8 mouse cellular contexts compared by ENCODE assay signal in the genomic region with DNA sequence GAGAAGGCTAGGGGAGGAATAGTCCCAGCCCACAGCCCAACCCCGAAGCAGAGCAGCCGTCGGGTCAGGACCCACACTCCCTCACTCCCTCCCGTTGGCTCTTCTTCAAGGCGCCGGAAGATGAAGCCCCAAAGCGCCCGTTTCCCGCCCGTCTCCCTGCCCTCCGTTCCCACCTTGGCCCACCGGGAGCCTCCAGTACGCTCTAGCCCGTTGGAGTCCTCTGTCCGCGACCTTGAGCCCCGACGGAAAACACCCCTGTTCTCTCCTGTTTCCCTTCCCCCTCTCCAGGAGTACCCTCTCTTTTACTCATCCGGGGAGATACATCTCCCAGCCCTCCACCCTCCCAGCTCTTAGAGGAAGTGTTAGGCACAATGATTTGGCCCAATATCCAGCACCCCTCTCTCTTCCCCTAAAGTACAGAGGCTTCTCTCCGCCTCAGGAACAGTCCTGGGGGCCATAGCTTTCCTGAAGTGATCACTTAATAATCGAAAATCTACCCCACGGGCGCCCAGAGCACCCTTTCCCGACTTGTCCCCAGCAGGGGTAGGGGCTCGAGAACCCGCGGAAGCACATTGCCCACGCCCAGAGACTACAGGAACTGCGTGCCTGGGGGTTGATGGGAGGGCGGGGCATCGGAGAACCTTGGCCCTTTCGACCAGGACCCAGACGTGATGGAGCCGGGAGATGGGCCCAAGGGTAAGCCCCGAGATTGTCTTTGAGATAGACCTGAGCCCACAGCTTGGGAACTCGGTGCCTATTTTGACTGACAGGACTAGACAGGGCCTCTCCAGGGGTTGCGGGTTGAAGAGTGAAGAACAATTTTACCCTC. TPM values are rescaled to one million over a fixed set of nuclear protein-coding genes. Genes with fewer than 3 reads are reported as not detected.
DNase-seq lines count a peak whose midpoint lies in the region; ATAC-seq lines count a peak whose summit lies in the region.

No protein-coding gene starts in this region.

- ATAC-seq in CD4-positive, CD25-positive, alpha-beta regulatory T cell, adult 4 months, result no peak
- ATAC-seq in intestine, embryonic 16.5 days, result no peak
- peak; percentile 4; the same call in 1 of the 2 replicates for ATAC-seq in neural tube, embryonic 15.5 days (ENCODE audit: low FRiP score)

- peak overlapping the region; percentile 95 for H3K4me2 ChIP-seq in intestine, embryonic 16.5 days (ENCODE audit: low read depth, low read length)
- H3K4me2 ChIP-seq in neural tube, embryonic 15.5 days, result peak overlapping the region; percentile 93

- H3K9ac ChIP-seq in intestine, embryonic 16.5 days (ENCODE audit: low read depth, low read length), result 0 out of 2 replicates have a peak overlapping the region, but pooled peaks have one; percentile 14
- peak overlapping the region; percentile 55 for H3K9ac ChIP-seq in neural tube, embryonic 15.5 days (replicated peaks)

- H3K4me3 ChIP-seq in intestine, embryonic 16.5 days (ENCODE audit: low read length), result peak overlapping the region; percentile 59
- H3K4me3 ChIP-seq in neural tube, embryonic 15.5 days (replicated peaks), result peak overlapping the region; percentile 69

- peak; percentile 62 for DNase-seq in CD4-positive, CD25-positive, alpha-beta regulatory T cell, adult 2 months (ENCODE audit: low read depth, low spot score)
- DNase-seq in right cerebral cortex, postnatal 4 days, result peak; percentile 24
- DNase-seq in right cerebral cortex, postnatal 36 days (ENCODE audit: low spot score in 2 of 2), result no peak
- DNase-seq in retina, embryonic 14.5 days (ENCODE audit: low spot score), result no peak
- DNase-seq in yolk sac, embryonic 10.5 days (ENCODE audit: low spot score), result no peak

- 2% methylated on average over 37 of the region's 37 CpGs for WGBS in intestine, embryonic 16.5 days
- WGBS in neural tube, embryonic 15.5 days, result 3% methylated on average over 37 of the region's 37 CpGs

- H3K27me3 ChIP-seq in intestine, embryonic 16.5 days (replicated peaks; ENCODE audit: control insufficient read depth, insufficient read depth, low read length), result peaks cover 38% of the 10 kb centered on the region
- H3K27me3 ChIP-seq in neural tube, embryonic 15.5 days (replicated peaks), result peaks cover 53% of the 10 kb centered on the region

- peaks cover 26% of the 10 kb centered on the region for H3K4me1 ChIP-seq in intestine, embryonic 16.5 days (ENCODE audit: control insufficient read depth, insufficient read depth, low read length)
- peaks cover 32% of the 10 kb centered on the region for H3K4me1 ChIP-seq in neural tube, embryonic 15.5 days

- H3K36me3 ChIP-seq in intestine, embryonic 16.5 days (ENCODE audit: control insufficient read depth, insufficient read depth, low read length), result 0 out of 2 replicates have a peak, but pooled peaks cover 2% of the 10 kb centered on the region
- peaks cover 16% of the 10 kb centered on the region for H3K36me3 ChIP-seq in neural tube, embryonic 15.5 days

- no peaks in the 10 kb centered on the region for H3K9me3 ChIP-seq in intestine, embryonic 16.5 days (ENCODE audit: control insufficient read depth, low read length)
- H3K9me3 ChIP-seq in neural tube, embryonic 15.5 days (replicated peaks), result no peaks in the 10 kb centered on the region

- no peak overlapping the region for H3K27ac ChIP-seq in intestine, embryonic 16.5 days (ENCODE audit: low read length)
- H3K27ac ChIP-seq in neural tube, embryonic 15.5 days (replicated peaks), result no peak overlapping the region

RNA-seq across cellular contexts. Expression of gene Chrm4, which starts 4.2 kb away (rescaled TPM):
- under 1 TPM in 1 of 2 experiments, not detected in 1; 0.30 TPM for polyA plus RNA-seq in CD4-positive, CD25-positive, alpha-beta regulatory T cell, adult 4 months (2017; shearing (Covaris generic))
- polyA plus RNA-seq in intestine, embryonic 16.5 days (2015; fragmentation: Nextera tagmentation; extraction: Ambion mirVana), result 0.23 and 0.33 TPM in 2 replicates
- 1.4 and 1.5 TPM in 2 replicates for polyA plus RNA-seq in neural tube, embryonic 15.5 days (2015; fragmentation: Nextera tagmentation; extraction: Ambion mirVana)

RNA-seq across cellular contexts. Expression of gene Mdk, which starts 9.3 kb away (rescaled TPM):
- polyA plus RNA-seq in CD4-positive, CD25-positive, alpha-beta regulatory T cell, adult 4 months (2017; shearing (Covaris generic)), result 1 to 10 TPM; 1.9 to 3.1 TPM
- polyA plus RNA-seq in intestine, embryonic 16.5 days (2015; fragmentation: Nextera tagmentation; extraction: Ambion mirVana), result 370 and 437 TPM in 2 replicates
- 161 and 243 TPM in 2 replicates for polyA plus RNA-seq in neural tube, embryonic 15.5 days (2015; fragmentation: Nextera tagmentation; extraction: Ambion mirVana)

RNA-seq across cellular contexts. Expression of gene Gm9821, which starts 22.7 kb away (rescaled TPM):
- under 1 TPM; 0.82 to 0.86 TPM for polyA plus RNA-seq in CD4-positive, CD25-positive, alpha-beta regulatory T cell, adult 4 months (2017; shearing (Covaris generic))
- 0.28 and 0.55 TPM in 2 replicates for polyA plus RNA-seq in intestine, embryonic 16.5 days (2015; fragmentation: Nextera tagmentation; extraction: Ambion mirVana)
- 0.24 and 0.57 TPM in 2 replicates for polyA plus RNA-seq in neural tube, embryonic 15.5 days (2015; fragmentation: Nextera tagmentation; extraction: Ambion mirVana)

RNA-seq across cellular contexts. Expression of gene Dgkz, which starts 52.9 kb away (rescaled TPM):
- polyA plus RNA-seq in CD4-positive, CD25-positive, alpha-beta regulatory T cell, adult 4 months (2017; shearing (Covaris generic)), result 100 to 1,000 TPM; 131 to 138 TPM
- polyA plus RNA-seq in intestine, embryonic 16.5 days (2015; fragmentation: Nextera tagmentation; extraction: Ambion mirVana), result 46.4 and 66.7 TPM in 2 replicates
- polyA plus RNA-seq in neural tube, embryonic 15.5 days (2015; fragmentation: Nextera tagmentation; extraction: Ambion mirVana), result 34.8 and 45.9 TPM in 2 replicates

Comparison
In these comparisons a context has a peak if more than half of its experiments do, and no peak if none do; other contexts are left out.
1. DNase-seq: peak in CD4-positive, CD25-positive, alpha-beta regulatory T cell, adult 2 months (single experiment) and right cerebral cortex, postnatal 4 days (single experiment); none in right cerebral cortex, postnatal 36 days (0 of 2), retina, embryonic 14.5 days (single experiment) and yolk sac, embryonic 10.5 days (single experiment).
2. RNA of gene Mdk, which starts 9.3 kb away (polyA plus RNA-seq): 370 to 437 TPM in intestine, embryonic 16.5 days and 161 to 243 TPM in neural tube, embryonic 15.5 days; 1.9 to 3.1 TPM in CD4-positive, CD25-positive, alpha-beta regulatory T cell, adult 4 months; every median in the first group is over 10 times any median in the second.